Mouse (Mus musculus) MEL (cell line): ENCODE data around the gene Laptm4a. TPM values are rescaled to one million over a fixed set of nuclear protein-coding genes. Genes with fewer than 3 reads are reported as not detected.

Source experiments
- DNase-seq: peaks from one replicate; pipeline ENCODE4 v3.0.0; 2011; ENCODE audit warnings: low read depth, low spot score
- H3K27ac ChIP-seq: 2 replicates; pipeline ENCODE4 v1.5.1; 2012; ENCODE audit warnings: low read depth, mild to moderate bottlenecking, control low read depth, low read length, moderate library complexity; ENCODE audit not compliant: control insufficient read depth
- H3K27me3 ChIP-seq, 2 experiments: fragments of 150-350 bp in 1 of 2; sonication (generic) in 1 of 2; 2 replicates each; pipeline ENCODE4 v1.6.1; 2012; ENCODE audit warnings: low read length in 2 of 2, mild to moderate bottlenecking in 2 of 2, improper control_type of control experiment in 1 of 2, moderate library complexity in 1 of 2; ENCODE audit not compliant: insufficient read depth in 2 of 2, control insufficient read depth in 1 of 2
- H3K36me3 ChIP-seq, 2 experiments: 2 replicates each; pipeline ENCODE4 v1.6.1; 2012 to 2014; ENCODE audit warnings: low read length in 2 of 2, improper control_type of control experiment in 1 of 2, inconsistent platforms in 1 of 2, mild to moderate bottlenecking in 1 of 2; ENCODE audit not compliant: insufficient read depth in 2 of 2, control insufficient read depth in 1 of 2
- H3K4me1 ChIP-seq, 2 experiments: fragments of 150-350 bp in 1 of 2; sonication (generic) in 1 of 2; 2 replicates each; pipeline ENCODE4 v1.6.1; 2012; ENCODE audit warnings: low read length in 2 of 2, improper control_type of control experiment in 1 of 2, mild to moderate bottlenecking in 1 of 2; ENCODE audit not compliant: insufficient read depth in 2 of 2, control insufficient read depth in 1 of 2
- H3K4me3 ChIP-seq, 2 experiments: fragments of 150-350 bp in 1 of 2; sonication (generic) in 1 of 2; 2 replicates each; pipeline ENCODE4 v1.5.1; 2012; ENCODE audit warnings: low read depth in 2 of 2, low read length in 2 of 2, mild to moderate bottlenecking in 2 of 2, moderate library complexity in 2 of 2, control low read depth in 1 of 2, improper control_type of control experiment in 1 of 2; ENCODE audit not compliant: control insufficient read depth in 1 of 2, insufficient read depth in 1 of 2
- H3K79me2 ChIP-seq: 2 replicates; pipeline ENCODE4 v1.6.1; 2012; ENCODE audit warnings: mild to moderate bottlenecking, low read length, moderate library complexity; ENCODE audit not compliant: control insufficient read depth, poor library complexity, insufficient read depth
- H3K9ac ChIP-seq: 2 replicates; pipeline ENCODE4 v1.6.1; 2012; ENCODE audit warnings: low read depth, mild to moderate bottlenecking, control low read depth, low read length, moderate library complexity; ENCODE audit not compliant: control insufficient read depth, poor library complexity, severe bottlenecking
- H3K9me3 ChIP-seq: fragments of 150-350 bp; sonication (generic); replicated peaks from 2 replicates; pipeline ENCODE4 v1.6.1; 2012; ENCODE audit warnings: mild to moderate bottlenecking, low read length, improper control_type of control experiment, moderate library complexity; ENCODE audit not compliant: insufficient read depth
- BHLHE40 ChIP-seq: IDR thresholded peaks from 2 replicates; pipeline ENCODE4 v1.6.1; 2012; ENCODE audit warnings: low read depth, mild to moderate bottlenecking, inconsistent platforms, low read length, improper control_type of control experiment, borderline replicate concordance
- CHD2 ChIP-seq: IDR thresholded peaks from 2 replicates; pipeline ENCODE4 v1.6.1; 2011; ENCODE audit warnings: low read length, improper control_type of control experiment
- ELF1 ChIP-seq: IDR thresholded peaks from 2 replicates; pipeline ENCODE4 v1.6.1; 2014; ENCODE audit warnings: low read depth, mild to moderate bottlenecking, inconsistent platforms, low read length, improper control_type of control experiment, moderate library complexity
- GABPA ChIP-seq: IDR thresholded peaks from 2 replicates; pipeline ENCODE4 v1.6.1; 2012; ENCODE audit warnings: low read depth, mild to moderate bottlenecking, inconsistent platforms, low read length, improper control_type of control experiment, moderate library complexity
- HCFC1 ChIP-seq: IDR thresholded peaks from 2 replicates; pipeline ENCODE4 v1.6.1; 2012; ENCODE audit warnings: low read depth, mild to moderate bottlenecking, inconsistent platforms, low read length, improper control_type of control experiment, moderate library complexity
- JUND ChIP-seq: IDR thresholded peaks from 2 replicates; pipeline ENCODE4 v1.6.1; 2011; ENCODE audit warnings: low read depth, mild to moderate bottlenecking, improper control_type of control experiment, low read length
- KAT2A ChIP-seq: conservative IDR thresholded peaks from 2 replicates; pipeline ENCODE4 v1.6.1; 2012; ENCODE audit warnings: low read depth, low read length, improper control_type of control experiment, inconsistent platforms
- MAFK ChIP-seq: IDR thresholded peaks from 2 replicates; pipeline ENCODE4 v1.6.1; 2011; ENCODE audit warnings: low read depth, mild to moderate bottlenecking, low read length, improper control_type of control experiment, borderline replicate concordance
- MAX ChIP-seq: IDR thresholded peaks from 2 replicates; pipeline ENCODE4 v1.6.1; 2011; ENCODE audit warnings: low read length, improper control_type of control experiment
- MAZ ChIP-seq: IDR thresholded peaks from 2 replicates; pipeline ENCODE4 v1.6.1; 2012; ENCODE audit warnings: low read depth, mild to moderate bottlenecking, inconsistent platforms, low read length, improper control_type of control experiment
- MXI1 ChIP-seq: IDR thresholded peaks from 2 replicates; pipeline ENCODE4 v1.6.1; 2011; ENCODE audit warnings: mild to moderate bottlenecking, low read depth, low read length, improper control_type of control experiment
- MYC ChIP-seq: IDR thresholded peaks from 2 replicates; pipeline ENCODE4 v1.6.1; 2011; ENCODE audit warnings: low read depth, mild to moderate bottlenecking, low read length, improper control_type of control experiment, moderate library complexity
- NELFE ChIP-seq: IDR thresholded peaks from 2 replicates; pipeline ENCODE4 v1.6.1; 2011; ENCODE audit warnings: low read depth, low read length, improper control_type of control experiment
- POLR2AphosphoS2 ChIP-seq: IDR thresholded peaks from 2 replicates; pipeline ENCODE4 v1.6.1; 2011; ENCODE audit warnings: low read length, improper control_type of control experiment
- POLR2AphosphoS5 ChIP-seq: IDR thresholded peaks from 2 replicates; pipeline ENCODE4 v1.6.1; 2012; ENCODE audit warnings: low read depth, borderline replicate concordance, mild to moderate bottlenecking, inconsistent platforms, low read length, moderate library complexity, mixed read lengths
- SIN3A ChIP-seq: IDR thresholded peaks from 2 replicates; pipeline ENCODE4 v1.6.1; 2012; ENCODE audit warnings: low read length, improper control_type of control experiment, inconsistent platforms
- TBP ChIP-seq: IDR thresholded peaks from 2 replicates; pipeline ENCODE4 v1.8.0; 2011; ENCODE audit warnings: low read depth, low read length, improper control_type of control experiment
- UBTF ChIP-seq: IDR thresholded peaks from 2 replicates; pipeline ENCODE4 v1.6.1; 2012; ENCODE audit warnings: low read depth, mild to moderate bottlenecking, inconsistent platforms, low read length, improper control_type of control experiment, moderate library complexity, borderline replicate concordance; ENCODE audit not compliant: insufficient read depth
- ZC3H11A ChIP-seq: IDR thresholded peaks from 2 replicates; pipeline ENCODE4 v1.6.1; 2012; ENCODE audit warnings: low read depth, mild to moderate bottlenecking, inconsistent platforms, low read length, improper control_type of control experiment
- ZKSCAN1 ChIP-seq: IDR thresholded peaks from 2 replicates; pipeline ENCODE4 v1.6.1; 2012; ENCODE audit warnings: low read depth, mild to moderate bottlenecking, inconsistent platforms, low read length, improper control_type of control experiment, moderate library complexity
- ZNF384 ChIP-seq: IDR thresholded peaks from 2 replicates; pipeline ENCODE4 v1.6.1; 2012; ENCODE audit warnings: low read depth, mild to moderate bottlenecking, inconsistent platforms, low read length, improper control_type of control experiment
- polyA plus RNA-seq, 2 experiments: library from polyadenylated mRNA; stranded (reverse) in 1 of 2; unstranded in 1 of 2; fragments of >175 nt in 1 of 2; fragments of >200 nt in 1 of 2; gene quantifications; 2 replicates each; pipeline versions ENCODE4 v1.2.1 to v1.2.4; 2012; ENCODE audit warnings: low replicate concordance in 2 of 2, low read depth in 1 of 2; ENCODE audit not compliant: insufficient read length in 2 of 2, insufficient read depth in 1 of 2, missing spikeins in 1 of 2
- total RNA-seq: library from RNA; depleted of rRNA; stranded (reverse); fragments of 300-350 nt; gene quantifications from 2 replicates; pipeline ENCODE4 v1.2.3, GENCODE M21; 2012

The Laptm4a gene
- total and polyA plus RNA-seq, 3 experiments, result 49.0 to 49.7 TPM; not detected in 1

- no peak for DNase-seq
- no peaks in the 10 kb centered on the region for H3K4me1 ChIP-seq
- H3K36me3 ChIP-seq, result no peaks in the 10 kb centered on the region
- TF ChIP-seq BHLHE40 (no peak), HCFC1 (no peak), MAX (no peak), ZKSCAN1 (no peak), NELFE (no peak), ZNF384 (no peak), ELF1 (no peak), KAT2A (no peak), TBP (no peak), MAZ (no peak), POLR2AphosphoS2 (no peak), POLR2AphosphoS5 (no peak), MXI1 (no peak), MYC (no peak)
- H3K27ac ChIP-seq, result no peak overlapping the region
- no peak overlapping the region for H3K9ac ChIP-seq
- peak overlapping the region; percentile 18 to 38; a peak in 3 of 4 replicates for H3K4me3 ChIP-seq
- H3K79me2 ChIP-seq, result no peaks in the 10 kb centered on the region
- H3K27me3 ChIP-seq, result no peaks in the 10 kb centered on the region
- H3K9me3 ChIP-seq, result no peaks in the 10 kb centered on the region
Measured at GRCm38 (mm10) chr12:8892876-8893532, 28.5 kb upstream of the Laptm4a start.

DNA sequence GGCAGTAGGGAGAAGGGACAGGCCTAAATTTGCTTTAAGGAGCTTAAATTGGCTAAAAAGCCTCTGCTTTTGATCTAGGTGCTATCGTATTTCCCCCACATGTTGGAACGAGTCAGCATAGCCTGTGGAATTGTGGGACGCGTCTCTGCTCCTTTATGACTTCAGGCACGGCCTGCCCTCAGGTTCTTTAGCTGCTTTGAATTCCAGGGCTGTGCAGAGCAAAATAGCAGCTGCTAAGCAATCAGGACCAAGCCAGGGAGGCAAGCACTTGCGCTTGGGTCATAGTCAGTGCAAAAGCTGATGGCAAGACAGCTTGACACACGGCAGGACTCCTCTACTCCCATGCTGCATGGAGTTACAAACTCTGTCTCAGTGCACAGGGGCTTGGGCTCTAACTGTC, 24.3 kb upstream of the Laptm4a start:
- DNase-seq, result no peak
- Histone ChIP-seq H3K4me1 (peaks cover 0 to 7% of the 10 kb centered on the region in 2 experiments; a peak in 3 of 4 replicates), H3K9me3 (no peaks in the 10 kb centered on the region)

More for the DNA sequence above, 24.3 kb upstream of the Laptm4a start:
- Histone ChIP-seq H3K4me3 (no peak overlapping the region), H3K9ac (no peak overlapping the region), H3K27me3 (no peaks in the 10 kb centered on the region), H3K27ac (no peak overlapping the region), H3K79me2 (no peaks in the 10 kb centered on the region), H3K36me3 (peaks cover 0 to 8% of the 10 kb centered on the region in 2 experiments; a peak in 2 of 4 replicates)
- TF ChIP-seq GABPA (no peak), KAT2A (no peak), JUND (no peak), HCFC1 (no peak), TBP (no peak), BHLHE40 (no peak), CHD2 (no peak), SIN3A (no peak), ZNF384 (no peak), ELF1 (no peak), UBTF (no peak), MAFK (no peak), ZC3H11A (no peak)
